In the genomic region with DNA sequence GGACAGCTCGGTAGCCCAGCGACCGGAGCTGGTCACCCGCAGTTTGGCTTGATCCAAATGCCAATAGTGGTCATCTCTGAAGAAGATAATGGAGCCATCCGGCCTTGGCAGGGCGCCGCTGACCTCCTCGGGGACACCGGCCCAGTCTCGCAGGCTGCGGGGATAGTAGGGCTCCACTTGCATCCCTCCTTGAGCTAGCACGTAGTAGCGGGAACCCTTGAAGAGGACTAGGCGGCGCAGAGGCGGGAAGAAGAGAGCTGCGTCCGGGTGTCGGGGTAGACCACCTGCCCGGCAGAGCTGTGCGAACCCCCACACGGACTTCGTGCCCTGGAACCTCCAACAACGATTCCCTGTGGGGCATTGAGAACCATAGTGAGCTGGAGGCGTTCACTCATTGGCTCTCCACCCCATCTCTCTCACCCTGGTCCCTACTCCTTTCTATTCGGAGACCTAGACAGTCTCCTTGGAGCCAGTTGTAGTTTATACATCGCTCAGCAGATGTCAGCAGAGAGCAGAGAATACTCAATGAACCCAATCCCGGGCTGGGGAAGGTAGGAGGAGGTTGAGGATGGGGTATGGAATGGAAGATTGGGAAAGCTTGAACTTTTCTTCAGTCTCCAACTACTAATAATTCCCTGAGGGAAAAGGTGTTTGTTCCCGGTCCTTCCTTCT, we compare ENCODE assay signal across 8 mouse cellular contexts. TPM values are rescaled to one million over a fixed set of nuclear protein-coding genes. Genes with fewer than 3 reads are reported as not detected.
A peak's percentile ranks its signal among the peaks of the same experiment; 100 is the strongest.
DNase-seq lines count a peak whose midpoint lies in the region; ATAC-seq and TF ChIP-seq lines count a peak whose summit lies in the region.

No protein-coding gene starts in this region.

- peak; percentile 85 for TF ChIP-seq CTCF in heart, postnatal 0 days (IDR thresholded peaks at IDR 0.05; ENCODE audit: low read depth)
- peak; percentile 72 for TF ChIP-seq CTCF in liver, embryonic 14.5 days (IDR thresholded peaks at IDR 0.05; ENCODE audit: low read depth)

- peaks cover 0 to 18% of the 10 kb centered on the region in 2 experiments; a peak in 2 of 4 replicates for H3K4me1 ChIP-seq in ES-E14 (ENCODE audit: control insufficient read depth in 2 of 2, insufficient read depth in 2 of 2, low read length in 2 of 2, poor library complexity in 1 of 2)
- H3K4me1 ChIP-seq in brown adipose tissue, adult 24 weeks (ENCODE audit: control insufficient read depth, insufficient read depth, insufficient read length, low read length), result peaks cover 16% of the 10 kb centered on the region
- peaks cover 28% of the 10 kb centered on the region for H3K4me1 ChIP-seq in heart, postnatal 0 days (ENCODE audit: control insufficient read depth, insufficient read depth)
- H3K4me1 ChIP-seq in liver, embryonic 14.5 days (replicated peaks; ENCODE audit: control insufficient read depth in 2 of 2, insufficient read depth in 2 of 2, low read length in 1 of 2), result no peaks in the 10 kb centered on the region

- peak overlapping the region; percentile 50 for H3K4me2 ChIP-seq in heart, postnatal 0 days (ENCODE audit: low read depth, low read length)
- H3K4me2 ChIP-seq in liver, embryonic 14.5 days (ENCODE audit: low read depth), result no peak overlapping the region

- ATAC-seq in erythroid progenitor cell, adult 5-6 weeks (replicated peaks; ENCODE audit: low FRiP score, poor library complexity, severe bottlenecking), result 0 out of 2 replicates have a peak, but pooled peaks have one; percentile 41
- peak; percentile 9; the same call in 1 of the 2 replicates for ATAC-seq in heart, postnatal 0 days (ENCODE audit: insufficient read depth, low read depth)
- ATAC-seq in liver, embryonic 14.5 days (ENCODE audit: insufficient read depth), result no peak

- no peak for TF ChIP-seq EP300 in heart, postnatal 0 days (IDR thresholded peaks at IDR 0.05; ENCODE audit: low read depth)
- no peak for TF ChIP-seq EP300 in liver, embryonic 14.5 days (IDR thresholded peaks at IDR 0.05; ENCODE audit: low read depth)

- H3K9ac ChIP-seq in ES-E14 (ENCODE audit: insufficient read depth, low read depth, low read length, poor library complexity, severe bottlenecking), result peak overlapping the region; percentile 9; the same call in 1 of the 2 replicates
- no peak overlapping the region for H3K9ac ChIP-seq in heart, postnatal 0 days (replicated peaks; ENCODE audit: low read depth, low read length)
- no peak overlapping the region for H3K9ac ChIP-seq in liver, embryonic 14.5 days (replicated peaks)

- H3K36me3 ChIP-seq in ES-E14 (ENCODE audit: control insufficient read depth, insufficient read depth, low read length, poor library complexity, severe bottlenecking), result 0 out of 2 replicates have a peak, but pooled peaks cover 2% of the 10 kb centered on the region
- no peaks in the 10 kb centered on the region for H3K36me3 ChIP-seq in heart, postnatal 0 days (replicated peaks; ENCODE audit: control insufficient read depth, insufficient read depth, low read length)
- H3K36me3 ChIP-seq in liver, embryonic 14.5 days (replicated peaks; ENCODE audit: control insufficient read depth, insufficient read depth, low read depth), result no peaks in the 10 kb centered on the region

- in situ Hi-C loops in ES-E14 (cut with MboI; ENCODE audit: low sequenced_read_pairs in 2 of 2, unreplicated experiment in 2 of 2), result no loop called here

- H3K4me3 ChIP-seq in ES-E14 (ENCODE audit: insufficient read depth in 1 of 2, low read depth in 1 of 2, low read length in 2 of 2, poor library complexity in 1 of 2, severe bottlenecking in 1 of 2), result peak overlapping the region; percentile 43 to 49; a peak in 3 of 4 replicates
- peak overlapping the region; percentile 29; the same call in 1 of the 2 replicates for H3K4me3 ChIP-seq in brown adipose tissue, adult 24 weeks (ENCODE audit: insufficient read depth, low read depth, low read length)
- H3K4me3 ChIP-seq in heart, postnatal 0 days (ENCODE audit: low read depth, low read length), result peak overlapping the region; percentile 19; the same call in 1 of the 2 replicates
- no peak overlapping the region for H3K4me3 ChIP-seq in liver, embryonic 14.5 days (ENCODE audit: insufficient read depth in 1 of 2, low read depth in 2 of 2, low read length in 2 of 2)

- H3K9me3 ChIP-seq in ES-E14 (ENCODE audit: control insufficient read depth, insufficient read depth, low read depth, low read length), result no peaks in the 10 kb centered on the region
- H3K9me3 ChIP-seq in heart, postnatal 0 days (replicated peaks; ENCODE audit: control insufficient read depth, low read length), result no peaks in the 10 kb centered on the region
- no peaks in the 10 kb centered on the region for H3K9me3 ChIP-seq in liver, embryonic 14.5 days (ENCODE audit: control insufficient read depth, low read length)

- peak; percentile 91 for DNase-seq in ES-E14 (ENCODE audit: low read depth, low spot score)
- peak; percentile 75 for DNase-seq in heart, postnatal 0 days (ENCODE audit: low spot score)
- DNase-seq in kidney, postnatal 25 days, result peak; percentile 69 to 88
- peak; percentile 18 to 44 (median 34) for DNase-seq in liver, embryonic 14.5 days (ENCODE audit: low read depth in 3 of 3, low spot score in 3 of 3)
- DNase-seq in neural tube, embryonic 10.5 days (ENCODE audit: extremely low spot score, low spot score), result peak; percentile 79
- peak; percentile 45 for DNase-seq in testis, postnatal 14 days (ENCODE audit: low spot score)

- H3K27ac ChIP-seq in ES-E14 (ENCODE audit: insufficient read depth, low read depth, low read length, poor library complexity, severe bottlenecking), result no peak overlapping the region
- no peak overlapping the region for H3K27ac ChIP-seq in brown adipose tissue, adult 24 weeks (replicated peaks; ENCODE audit: low read depth, low read length)
- H3K27ac ChIP-seq in heart, postnatal 0 days (ENCODE audit: low read depth), result no peak overlapping the region
- H3K27ac ChIP-seq in liver, embryonic 14.5 days, result no peak overlapping the region

- peaks cover 41% of the 10 kb centered on the region for H3K27me3 ChIP-seq in heart, postnatal 0 days (ENCODE audit: control insufficient read depth, insufficient read depth, low read length)
- H3K27me3 ChIP-seq in liver, embryonic 14.5 days (ENCODE audit: control insufficient read depth, insufficient read depth, low read length), result peaks cover 47% of the 10 kb centered on the region

- 13% methylated on average over 29 of the region's 29 CpGs for WGBS in heart, postnatal 0 days
- 11% methylated on average over 29 of the region's 29 CpGs for WGBS in liver, embryonic 14.5 days (ENCODE audit: insufficient replicate concordance)

RNA-seq across cellular contexts. Expression of a gene that starts 5.3 kb away (rescaled TPM):
- total RNA-seq in ES-E14 (2012; rRNA removed), result 0.36 TPM in 1 of 2 replicates, not detected in the other
- 2.9 TPM in 1 of 2 replicates, not detected in the other for polyA plus RNA-seq in brown adipose tissue, adult 24 weeks (2012; ENCODE audit: insufficient read depth, insufficient read length, missing spikeins)
- total RNA-seq in erythroid progenitor cell, adult 5-6 weeks (2015; ENCODE audit: low replicate concordance), result 12.3 TPM in 1 of 2 replicates, not detected in the other
- total RNA-seq in erythroid progenitor cell, adult 5-6 weeks (2017; ENCODE audit: low replicate concordance), result 4.0 and 4.7 TPM in 2 replicates
- total RNA-seq in heart, postnatal 0 days (2014; rRNA removed; ENCODE audit: low replicate concordance), result 4.2 TPM in 1 of 2 replicates, not detected in the other
- 0.81 and 1.1 TPM in 2 replicates for polyA plus RNA-seq in heart, postnatal 0 days (2015; fragmentation: Nextera tagmentation; extraction: Ambion mirVana)
- polyA plus RNA-seq in liver, embryonic 14.5 days (2012; rRNA removed), result 2.1 and 2.8 TPM in 2 replicates
- polyA plus RNA-seq in liver, embryonic 14.5 days (2014; fragmentation: Nextera tagmentation; extraction: Ambion mirVana), result 1.6 and 1.9 TPM in 2 replicates

RNA-seq across cellular contexts. Expression of a gene that starts 13.5 kb away (rescaled TPM):
- total RNA-seq in ES-E14 (2012; rRNA removed), result 0.09 TPM in 1 of 2 replicates, not detected in the other
- polyA plus RNA-seq in brown adipose tissue, adult 24 weeks (2012; ENCODE audit: insufficient read depth, insufficient read length, missing spikeins), result not detected in 2 replicates
- total RNA-seq in erythroid progenitor cell, adult 5-6 weeks (2015; ENCODE audit: low replicate concordance), result not detected in 2 replicates
- not detected in 2 replicates for total RNA-seq in erythroid progenitor cell, adult 5-6 weeks (2017; ENCODE audit: low replicate concordance)
- total RNA-seq in heart, postnatal 0 days (2014; rRNA removed; ENCODE audit: low replicate concordance), result not detected in 2 replicates
- 0.15 TPM in 1 of 2 replicates, not detected in the other for polyA plus RNA-seq in heart, postnatal 0 days (2015; fragmentation: Nextera tagmentation; extraction: Ambion mirVana)
- not detected in 2 replicates for polyA plus RNA-seq in liver, embryonic 14.5 days (2012; rRNA removed)
- not detected in 2 replicates for polyA plus RNA-seq in liver, embryonic 14.5 days (2014; fragmentation: Nextera tagmentation; extraction: Ambion mirVana)

RNA-seq across cellular contexts. Expression of a gene that starts 20.1 kb away (rescaled TPM):
- total RNA-seq in ES-E14 (2012; rRNA removed), result 0.79 and 1.3 TPM in 2 replicates
- 5.4 and 6.6 TPM in 2 replicates for polyA plus RNA-seq in brown adipose tissue, adult 24 weeks (2012; ENCODE audit: insufficient read depth, insufficient read length, missing spikeins)
- total RNA-seq in erythroid progenitor cell, adult 5-6 weeks (2015; ENCODE audit: low replicate concordance), result not detected in 2 replicates
- total RNA-seq in erythroid progenitor cell, adult 5-6 weeks (2017; ENCODE audit: low replicate concordance), result 1.7 TPM in 1 of 2 replicates, not detected in the other
- 7.8 and 24.7 TPM in 2 replicates for total RNA-seq in heart, postnatal 0 days (2014; rRNA removed; ENCODE audit: low replicate concordance)
- polyA plus RNA-seq in heart, postnatal 0 days (2015; fragmentation: Nextera tagmentation; extraction: Ambion mirVana), result 3.7 and 4.3 TPM in 2 replicates
- polyA plus RNA-seq in liver, embryonic 14.5 days (2012; rRNA removed), result 0.31 and 0.34 TPM in 2 replicates
- 0.10 and 0.24 TPM in 2 replicates for polyA plus RNA-seq in liver, embryonic 14.5 days (2014; fragmentation: Nextera tagmentation; extraction: Ambion mirVana)

RNA-seq across cellular contexts. Expression of a gene that starts 30.2 kb away (rescaled TPM):
- 33.8 and 53.8 TPM in 2 replicates for total RNA-seq in ES-E14 (2012; rRNA removed)
- 29.8 and 35.5 TPM in 2 replicates for polyA plus RNA-seq in brown adipose tissue, adult 24 weeks (2012; ENCODE audit: insufficient read depth, insufficient read length, missing spikeins)
- 47.2 and 59.5 TPM in 2 replicates for total RNA-seq in erythroid progenitor cell, adult 5-6 weeks (2015; ENCODE audit: low replicate concordance)
- 50.6 and 95.9 TPM in 2 replicates for total RNA-seq in erythroid progenitor cell, adult 5-6 weeks (2017; ENCODE audit: low replicate concordance)
- total RNA-seq in heart, postnatal 0 days (2014; rRNA removed; ENCODE audit: low replicate concordance), result 1.6 and 6.0 TPM in 2 replicates
- polyA plus RNA-seq in heart, postnatal 0 days (2015; fragmentation: Nextera tagmentation; extraction: Ambion mirVana), result 4.2 and 4.7 TPM in 2 replicates
- polyA plus RNA-seq in liver, embryonic 14.5 days (2012; rRNA removed), result 18.4 and 43.1 TPM in 2 replicates
- 1.9 and 2.2 TPM in 2 replicates for polyA plus RNA-seq in liver, embryonic 14.5 days (2014; fragmentation: Nextera tagmentation; extraction: Ambion mirVana)

RNA-seq across cellular contexts. Expression of a gene that starts 33.8 kb away (rescaled TPM):
- 1.2 and 1.9 TPM in 2 replicates for total RNA-seq in ES-E14 (2012; rRNA removed)
- polyA plus RNA-seq in brown adipose tissue, adult 24 weeks (2012; ENCODE audit: insufficient read depth, insufficient read length, missing spikeins), result not detected in 2 replicates
- total RNA-seq in erythroid progenitor cell, adult 5-6 weeks (2015; ENCODE audit: low replicate concordance), result not detected in 2 replicates
- total RNA-seq in erythroid progenitor cell, adult 5-6 weeks (2017; ENCODE audit: low replicate concordance), result 0.23 TPM in 1 of 2 replicates, not detected in the other
- total RNA-seq in heart, postnatal 0 days (2014; rRNA removed; ENCODE audit: low replicate concordance), result 31.1 and 45.3 TPM in 2 replicates
- 7.9 and 9.2 TPM in 2 replicates for polyA plus RNA-seq in heart, postnatal 0 days (2015; fragmentation: Nextera tagmentation; extraction: Ambion mirVana)
- 0.31 and 0.35 TPM in 2 replicates for polyA plus RNA-seq in liver, embryonic 14.5 days (2012; rRNA removed)
- polyA plus RNA-seq in liver, embryonic 14.5 days (2014; fragmentation: Nextera tagmentation; extraction: Ambion mirVana), result 0.06 and 0.13 TPM in 2 replicates

Comparison
In these comparisons a context has a peak if more than half of its experiments do, and no peak if none do; other contexts are left out.
1. DNase-seq: peak in every context shown above with its lines; median percentile 91 in ES-E14; 79 in neural tube, embryonic 10.5 days; 78 in kidney, postnatal 25 days; 75 in heart, postnatal 0 days; 45 in testis, postnatal 14 days; 34 in liver, embryonic 14.5 days.
2. H3K4me3 ChIP-seq: peak in ES-E14 (2 of 2), brown adipose tissue, adult 24 weeks (single experiment) and heart, postnatal 0 days (single experiment); none in liver, embryonic 14.5 days (0 of 2).